Mouse (Mus musculus): ENCODE data around the gene Jph4. TPM values are rescaled to one million over a fixed set of nuclear protein-coding genes. Genes with fewer than 3 reads are reported as not detected.

Jph4 gene
- total RNA-seq, 2 experiments from 2014 or later: 0.08 TPM; not detected in 1

DNA sequence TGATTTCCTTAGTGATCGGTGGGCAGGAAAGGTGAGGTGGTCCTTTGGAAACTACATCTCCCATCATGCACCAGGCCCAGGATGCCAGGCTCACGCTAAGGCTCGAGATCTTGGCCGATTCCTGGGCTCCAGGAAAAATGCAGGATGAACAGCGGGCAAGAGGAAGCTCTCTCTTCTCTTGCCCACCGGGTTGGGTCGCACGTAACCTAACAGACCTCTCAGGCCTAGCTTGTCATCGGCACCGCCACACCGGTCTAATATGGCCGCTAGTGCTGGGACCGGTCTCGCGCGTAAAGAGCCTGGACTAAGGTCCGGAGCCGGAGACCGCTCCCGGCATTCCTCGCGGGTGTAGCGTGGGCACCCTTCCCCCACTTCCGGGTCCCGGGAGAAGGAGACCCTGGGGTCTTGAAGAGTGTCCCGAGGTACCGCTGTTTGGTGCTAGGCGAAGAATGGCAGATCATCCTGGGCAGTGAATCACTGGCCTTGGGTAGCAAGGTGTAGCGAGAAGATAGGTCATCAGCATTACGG lies 22.0 kb downstream of the Jph4 start, which contains the start of gene Thtpa:
Gene Thtpa (plus strand): TSS at position 81 of the 528 bp plus-strand sequence.
- DNase-seq: peak; percentile 82 to 88

DNA sequence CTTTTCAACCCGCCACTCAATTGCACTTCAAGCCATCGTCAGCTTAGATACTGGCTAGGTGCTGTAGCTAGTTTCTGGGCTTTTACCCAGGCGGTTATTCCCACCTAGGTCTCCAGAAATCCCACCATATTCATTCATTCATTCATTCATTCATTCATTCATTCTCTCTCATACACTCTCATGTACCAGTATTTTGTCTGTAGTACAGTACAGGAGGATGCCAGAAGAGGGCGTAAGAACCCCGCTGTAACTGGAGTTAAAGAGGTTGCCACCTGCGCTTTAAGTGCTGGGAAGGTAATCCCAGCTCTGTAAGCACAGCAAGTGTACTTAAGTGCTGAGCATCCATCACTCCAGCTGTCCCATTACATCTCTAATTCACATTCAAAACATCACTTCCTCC lies 22.8 kb downstream of the Jph4 start:
- no peak for DNase-seq

DNA sequence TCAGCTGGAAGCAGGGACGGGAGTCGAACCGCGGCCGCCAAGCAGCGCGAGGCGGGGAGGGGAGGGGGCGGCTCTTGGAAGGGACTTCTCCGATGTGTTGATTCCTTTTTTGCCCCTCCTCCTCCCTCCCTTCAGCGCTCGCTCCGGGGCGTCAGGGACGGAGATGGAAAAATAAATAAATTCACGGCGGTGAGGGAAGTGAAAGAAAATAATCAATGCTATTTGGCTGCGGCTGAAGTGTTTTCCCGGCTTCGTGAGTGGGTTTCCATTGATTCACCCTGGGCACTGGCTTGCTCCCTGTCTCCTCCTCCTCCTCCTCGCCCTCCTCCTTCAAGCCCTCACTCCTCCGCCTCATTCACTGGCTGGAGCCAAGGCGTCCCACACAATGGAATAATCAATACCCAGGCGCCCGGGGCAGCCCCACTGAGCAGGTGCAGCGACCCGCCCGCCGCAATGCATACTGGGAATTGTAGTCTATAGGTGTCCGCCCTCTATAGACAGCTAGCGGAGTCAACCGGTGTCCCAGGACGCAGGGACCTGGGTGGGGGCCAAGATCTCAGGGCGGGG lies 24.6 kb downstream of the Jph4 start, which contains the start of gene Zfhx2:
Gene Zfhx2 (minus strand): TSS at position 314 of the 567 bp plus-strand sequence.
- peak; percentile 95 to 96 for DNase-seq

DNA sequence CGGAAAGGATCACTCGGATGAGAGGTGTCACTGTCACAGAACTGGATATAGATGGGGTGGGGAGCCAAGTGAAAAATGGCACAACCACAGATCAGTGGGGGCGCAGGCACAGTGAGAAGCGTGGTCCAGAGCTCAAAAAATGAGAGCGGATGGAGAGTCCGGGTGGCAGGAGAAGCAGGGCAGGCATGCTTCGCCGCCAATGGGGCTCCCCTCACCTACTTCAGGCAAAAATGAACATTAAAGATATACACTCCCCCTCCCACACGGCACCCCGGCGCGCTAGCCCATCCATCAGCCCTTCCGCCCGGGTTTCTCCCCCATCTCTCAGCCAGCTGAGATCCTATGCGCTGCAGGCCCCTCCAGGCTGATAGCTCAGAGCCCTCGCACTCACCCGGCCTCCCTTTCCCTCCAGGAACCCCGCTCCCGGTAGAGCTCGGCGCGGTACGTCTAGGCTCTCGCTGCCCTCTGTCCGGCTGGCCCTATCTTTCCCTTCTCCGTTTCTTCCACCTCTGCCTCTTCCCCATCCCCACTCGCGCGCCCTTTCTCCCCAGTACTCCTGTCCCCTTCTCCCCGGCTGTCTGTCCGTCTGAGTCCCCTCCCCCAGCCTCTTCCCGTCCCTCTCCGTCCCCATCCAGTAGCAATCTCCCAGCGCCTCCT lies 25.4 kb downstream of the Jph4 start:
- no peak for DNase-seq

DNA sequence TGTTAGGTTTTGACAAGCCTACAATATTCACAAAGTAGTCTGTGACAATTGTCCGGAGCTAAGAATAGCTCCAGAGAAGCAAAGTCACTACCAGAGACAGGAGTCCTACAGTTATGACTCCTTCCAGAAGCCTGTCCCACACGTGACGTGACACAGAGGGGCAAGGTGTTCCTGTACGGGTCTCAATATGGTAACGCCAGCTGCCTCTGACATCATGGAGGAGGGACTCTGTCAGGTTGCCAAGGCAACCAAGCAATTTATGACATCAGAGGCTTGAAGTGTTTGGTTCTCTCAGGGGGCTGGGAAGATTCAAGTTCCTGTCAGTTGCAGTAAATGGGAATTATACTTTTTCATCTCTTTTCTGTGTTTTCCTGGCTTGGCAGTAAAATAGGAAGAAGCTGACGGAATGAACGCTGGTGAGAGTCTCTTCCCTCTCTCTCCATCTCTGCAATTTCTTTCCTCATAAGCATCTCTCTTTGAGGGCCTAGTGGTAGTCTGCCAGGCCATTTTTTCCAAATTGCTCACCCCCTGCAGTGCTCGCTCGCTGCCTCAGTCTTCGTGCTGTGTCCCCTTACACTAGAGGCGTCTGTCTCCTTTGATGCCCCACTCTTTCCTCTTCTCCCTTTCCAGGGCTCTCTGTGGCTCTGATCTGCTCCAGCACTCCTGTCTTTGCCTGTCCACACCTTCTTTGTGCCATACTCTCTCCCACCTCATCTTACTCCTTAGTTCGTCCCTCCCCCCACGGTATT lies 27.4 kb downstream of the Jph4 start:
- peak in 1 of 2 experiments; percentile 39 for DNase-seq

DNA sequence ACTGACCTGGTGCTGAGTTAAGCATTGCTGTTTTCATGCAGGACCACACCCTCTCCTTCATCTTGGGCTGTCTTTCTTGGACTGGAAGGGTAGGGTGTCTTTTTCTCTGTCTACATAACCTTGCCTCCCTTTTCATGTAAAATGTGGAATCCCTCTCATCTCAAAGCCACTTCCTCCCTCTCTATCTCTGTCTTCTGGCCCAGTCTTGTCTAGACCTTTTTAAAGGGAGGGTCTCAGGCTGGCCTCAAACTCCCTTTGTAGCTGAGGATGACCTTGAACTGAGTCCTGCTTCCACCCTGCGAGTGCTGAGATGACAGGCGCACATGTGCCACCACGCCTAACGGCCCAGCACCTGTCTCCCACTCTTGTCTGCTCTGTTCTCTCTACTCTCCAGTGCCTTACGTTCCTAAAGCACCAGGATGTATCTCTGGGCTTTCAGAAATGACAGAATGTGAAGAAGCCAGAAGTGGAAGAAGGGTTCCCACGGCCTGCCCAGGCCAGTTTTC lies 30.7 kb downstream of the Jph4 start:
- no peak for DNase-seq

DNA sequence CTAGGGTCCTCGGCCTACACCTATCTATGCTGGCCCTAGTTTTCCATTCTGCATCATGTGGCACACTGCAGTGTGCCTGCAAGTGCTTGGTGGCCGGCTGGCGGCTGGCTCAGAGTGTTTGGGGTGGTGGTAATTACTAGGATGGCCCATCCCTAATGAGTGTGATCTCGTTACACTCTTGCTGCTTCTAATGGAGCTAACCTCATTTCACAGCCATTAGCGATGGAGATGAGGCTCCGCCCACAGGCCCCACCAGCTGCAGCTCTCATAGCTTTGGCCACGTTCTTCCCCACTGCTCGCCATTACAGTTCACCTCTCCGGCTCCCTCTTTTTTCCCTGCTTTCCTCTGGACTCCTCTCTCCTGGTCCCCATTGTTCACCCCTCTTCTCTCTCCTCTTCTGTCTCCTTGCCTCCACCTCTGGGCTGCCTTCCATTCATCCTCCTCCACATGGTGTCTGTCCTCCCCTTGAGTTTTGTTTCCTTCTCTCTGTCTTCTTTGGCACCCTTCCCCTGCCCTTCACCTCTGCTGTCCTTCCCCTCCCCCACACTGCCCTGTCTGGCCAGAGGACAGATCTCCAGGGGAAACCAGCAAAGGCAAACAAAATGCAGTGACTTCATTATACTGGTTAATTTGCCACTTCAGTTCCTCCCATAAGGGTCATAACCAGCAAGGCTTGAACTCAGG lies 31.3 kb downstream of the Jph4 start:
- no peak for DNase-seq

DNA sequence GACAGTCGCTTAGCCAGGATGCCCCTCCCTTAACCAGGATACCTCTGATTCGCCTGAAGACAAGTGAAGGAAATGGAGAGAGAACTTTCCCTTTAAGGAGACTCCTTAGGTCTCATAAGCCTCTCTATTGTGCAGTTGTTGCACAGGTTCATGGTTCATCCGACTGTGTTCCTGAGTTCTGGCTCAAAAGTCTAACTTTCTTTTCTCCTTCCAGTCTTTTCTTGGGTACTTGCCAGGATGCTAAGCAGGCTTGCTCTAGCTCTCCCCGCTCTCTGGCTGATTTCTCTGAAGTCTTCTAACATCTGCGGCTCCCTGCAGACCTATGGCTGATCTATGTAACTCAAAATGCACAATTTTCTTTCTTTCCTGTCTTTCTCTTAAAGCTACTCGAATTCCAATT lies 33.3 kb downstream of the Jph4 start:
- no peak for DNase-seq

DNA sequence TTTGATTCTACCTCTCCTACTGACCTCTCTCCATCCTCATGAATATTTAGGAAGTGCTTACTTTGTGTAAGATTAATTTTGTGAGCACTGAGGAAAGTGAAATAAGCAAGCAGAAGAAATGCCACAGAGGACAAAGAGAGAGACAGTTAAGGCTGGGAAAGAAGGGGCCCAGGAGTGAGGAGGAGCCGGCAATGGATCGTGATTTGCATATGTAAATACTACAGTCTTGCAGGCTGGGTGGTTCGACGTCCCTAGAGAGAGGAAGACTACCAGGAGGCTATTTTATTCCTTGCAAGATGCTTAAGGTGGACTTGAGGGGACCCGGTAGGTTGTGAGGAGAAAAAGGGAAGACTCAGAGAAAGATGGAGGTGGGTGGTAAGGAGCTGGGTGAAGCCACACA lies 35.6 kb downstream of the Jph4 start:
- DNase-seq: no peak

DNA sequence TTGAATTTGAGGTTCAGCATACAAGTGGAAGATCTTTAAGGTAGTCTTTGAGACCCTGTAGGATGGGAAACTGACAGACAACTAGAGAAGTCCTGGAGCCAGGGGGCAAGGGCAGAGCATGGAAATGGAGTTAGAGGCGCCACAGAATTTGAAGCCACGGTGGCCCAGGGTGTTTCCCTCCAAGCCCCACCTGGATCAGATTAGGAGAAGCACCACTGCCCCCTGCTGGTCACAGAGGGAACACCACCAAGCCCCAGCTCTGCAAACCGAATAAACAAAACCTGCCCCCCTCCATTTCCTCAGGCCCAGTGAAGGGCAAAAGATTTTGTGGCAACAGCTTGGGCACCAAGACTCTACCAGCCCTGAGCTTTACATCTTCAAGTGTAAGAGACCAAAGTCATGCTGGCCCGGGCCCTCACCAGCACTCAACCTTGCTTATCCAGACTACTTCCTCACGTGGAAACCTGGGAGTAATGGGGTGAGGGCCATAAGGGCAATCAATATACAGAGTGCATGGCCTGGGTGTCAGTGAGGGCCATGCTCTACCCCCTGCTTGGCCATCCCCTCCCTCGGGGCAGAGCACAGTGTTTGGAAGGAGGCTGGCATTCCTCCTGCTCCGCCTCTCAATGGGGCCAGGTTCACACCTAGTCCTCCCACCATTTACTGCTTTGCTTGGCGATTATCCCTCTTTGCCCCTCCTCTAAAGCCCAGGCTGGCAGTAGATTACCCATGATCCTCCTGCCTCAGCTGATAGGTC lies 37.3 kb downstream of the Jph4 start:
- DNase-seq: peak in 1 of 2 experiments; percentile 81

DNA sequence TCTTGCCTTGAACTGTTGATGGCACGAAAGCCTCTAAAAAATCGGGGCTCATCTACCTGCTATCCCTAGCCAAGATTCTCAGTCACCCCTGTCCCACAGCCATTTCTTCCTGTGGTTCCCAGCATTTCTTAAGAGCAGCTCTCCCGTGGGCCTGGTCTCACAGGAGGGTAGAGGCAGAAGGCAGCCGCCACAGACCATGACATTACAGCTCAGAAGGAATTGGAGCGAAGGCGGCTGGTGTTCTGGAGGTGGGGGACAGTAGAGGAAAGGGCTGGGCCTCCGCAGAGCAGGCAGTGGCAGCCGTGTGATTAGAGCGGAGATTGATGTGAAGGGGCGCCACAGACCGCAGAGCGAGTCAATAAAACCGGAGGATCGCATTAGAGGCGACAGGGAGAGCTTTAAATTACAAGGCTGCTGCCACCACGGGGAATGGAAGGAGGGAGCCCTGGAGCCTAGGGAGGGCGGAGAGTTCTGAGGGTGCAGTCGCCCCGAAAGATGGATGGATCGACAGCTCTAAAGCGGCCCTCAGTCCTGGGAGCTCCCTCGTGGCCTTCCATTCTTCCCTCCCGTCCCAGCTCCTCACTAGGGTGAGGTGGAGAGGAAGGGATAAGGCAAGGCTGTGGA lies 38.3 kb downstream of the Jph4 start:
- no peak for DNase-seq

DNA sequence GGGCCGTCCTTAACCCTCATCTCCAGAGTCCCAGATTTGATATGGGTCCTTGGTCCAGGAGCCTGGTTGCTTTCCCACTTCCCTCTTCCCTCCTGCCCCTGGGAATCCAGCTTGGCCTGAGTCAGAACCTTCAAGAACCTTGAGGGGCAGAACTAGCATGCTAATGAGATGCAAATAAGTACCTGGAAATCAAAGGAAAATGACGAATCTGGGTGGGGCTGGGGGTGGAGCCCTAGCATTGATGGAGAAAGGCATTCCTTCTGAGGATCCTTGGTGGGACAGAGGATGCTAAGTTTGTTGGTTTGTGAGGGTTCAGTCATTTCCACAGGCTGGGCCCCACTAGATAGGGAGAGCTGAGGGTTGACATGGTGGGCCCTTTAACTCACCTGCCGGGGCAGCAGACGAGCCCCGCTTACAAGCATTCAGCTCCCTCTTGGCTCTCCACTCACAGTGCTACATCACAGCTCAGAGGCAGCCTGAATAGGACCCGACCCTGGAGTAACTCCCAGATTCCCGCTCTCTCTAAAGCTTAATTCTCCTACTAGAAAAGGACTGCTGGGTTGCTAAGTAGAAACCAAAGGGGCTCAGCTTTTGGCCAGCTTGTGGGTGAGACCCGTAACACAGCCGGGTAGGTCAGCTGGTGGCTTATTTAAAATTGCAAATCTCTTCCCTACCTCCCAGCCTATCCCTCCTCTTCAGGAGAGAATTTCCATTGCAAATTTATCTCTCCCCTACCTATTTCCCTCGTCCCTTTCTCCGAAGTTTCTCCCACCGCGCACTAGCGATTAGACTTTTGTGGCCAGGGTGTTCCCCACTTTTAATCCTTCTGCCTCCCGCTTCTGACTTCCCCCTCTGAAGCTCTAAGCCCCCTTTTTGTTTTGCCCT lies 39.0 kb downstream of the Jph4 start:
- no peak for DNase-seq

DNA sequence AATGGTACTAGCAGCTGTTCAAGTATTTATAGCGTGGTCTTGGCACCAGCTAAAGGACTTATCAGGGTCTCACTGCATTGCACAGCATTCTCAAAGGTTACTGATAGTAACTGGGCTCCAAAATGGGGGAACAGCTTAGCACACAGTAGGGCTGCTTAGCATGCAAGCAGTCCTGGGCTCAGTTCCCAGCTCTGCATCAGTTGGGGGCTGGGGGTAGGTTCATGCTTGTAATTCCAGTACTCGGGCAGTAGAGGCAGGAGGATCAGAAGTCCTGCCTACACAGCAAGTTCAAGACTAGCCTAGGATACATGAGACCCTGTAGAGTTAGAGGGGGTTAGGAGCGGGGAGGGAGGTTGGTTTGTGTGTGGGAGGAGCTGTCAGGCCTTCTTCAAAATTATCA lies 39.8 kb downstream of the Jph4 start:
- no peak for DNase-seq

DNA sequence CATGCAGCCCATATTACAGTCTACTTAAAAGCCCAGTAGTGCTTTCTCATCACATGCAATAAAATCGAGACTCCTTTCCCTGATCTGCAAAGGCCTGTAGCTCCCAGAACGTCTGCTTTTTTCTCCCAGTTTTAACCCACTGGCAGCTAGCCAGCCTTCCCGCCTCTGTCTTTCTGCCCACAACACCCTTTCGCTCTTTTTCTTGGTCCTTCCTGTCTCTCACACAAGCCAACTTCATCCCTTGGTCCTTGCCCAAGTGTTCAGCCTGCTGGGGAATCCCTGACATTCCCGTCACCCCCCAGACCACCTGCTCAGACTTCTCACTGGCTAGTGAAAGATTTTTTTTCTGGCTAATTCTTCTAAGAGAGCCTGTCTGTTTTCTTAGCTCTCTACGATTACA lies 40.5 kb downstream of the Jph4 start:
- peak in 1 of 2 experiments; percentile 43 for DNase-seq

DNA sequence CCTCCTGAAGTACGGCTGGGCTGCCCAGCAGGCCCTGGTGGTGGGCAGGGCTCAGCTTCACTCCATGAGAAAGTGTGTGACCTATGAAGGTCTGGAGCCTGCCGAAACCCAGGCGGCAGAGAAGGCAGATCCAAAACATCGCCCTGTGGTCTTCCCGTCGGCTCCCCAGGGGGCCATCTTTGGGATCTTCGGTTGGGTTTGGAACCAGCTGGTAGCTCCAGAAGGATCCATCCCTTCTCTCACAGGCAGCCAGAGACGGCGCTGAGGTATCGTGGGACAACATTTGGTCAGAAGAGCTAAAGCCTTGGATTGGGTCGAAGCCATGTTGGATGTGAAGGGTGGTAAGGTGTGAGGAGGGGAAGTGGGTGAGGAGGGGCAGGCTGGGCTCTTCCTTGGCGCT lies 42.3 kb downstream of the Jph4 start:
- DNase-seq: no peak

DNA sequence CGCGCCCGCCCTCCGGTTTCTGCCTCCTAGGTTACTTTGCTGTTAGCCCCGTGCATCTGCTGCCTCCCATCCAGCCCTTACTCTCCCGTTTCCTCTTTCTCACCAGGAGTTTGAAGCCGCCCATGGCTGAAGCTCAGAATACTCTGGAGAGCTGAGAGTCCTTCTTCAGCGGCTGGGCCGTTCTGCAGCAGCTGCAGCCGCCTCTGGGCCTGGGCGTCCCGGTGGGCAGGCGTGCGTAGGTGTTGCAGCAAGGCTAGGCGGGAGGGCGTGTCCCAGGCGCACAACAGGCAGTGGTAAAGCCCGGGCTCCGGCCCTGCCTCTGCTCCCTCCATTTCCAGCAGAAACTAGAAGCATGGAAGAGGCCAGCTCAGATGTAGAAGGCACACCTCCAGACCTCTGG lies 45.0 kb downstream of the Jph4 start:
- DNase-seq: no peak

DNA sequence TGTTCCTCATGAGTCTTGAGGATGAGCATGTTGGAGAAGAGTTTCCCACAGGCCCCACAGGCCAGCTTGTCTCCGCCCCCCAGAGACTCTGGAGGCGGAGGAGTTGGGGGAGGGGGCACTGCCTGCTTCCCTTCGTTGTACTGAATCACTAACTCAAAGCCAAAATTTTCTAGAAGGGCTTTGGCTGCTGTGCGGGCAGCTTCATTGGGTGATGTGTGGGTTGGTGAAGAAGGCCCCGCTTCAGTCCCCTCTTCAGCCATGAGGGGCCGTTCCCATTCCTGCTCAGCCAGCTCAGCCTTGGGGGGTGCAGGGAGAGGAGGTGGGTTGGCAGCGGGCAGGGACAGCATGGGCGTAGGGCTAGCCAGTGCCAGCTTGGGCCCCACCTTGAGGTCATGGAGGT lies 50.7 kb downstream of the Jph4 start:
- DNase-seq: no peak

DNA sequence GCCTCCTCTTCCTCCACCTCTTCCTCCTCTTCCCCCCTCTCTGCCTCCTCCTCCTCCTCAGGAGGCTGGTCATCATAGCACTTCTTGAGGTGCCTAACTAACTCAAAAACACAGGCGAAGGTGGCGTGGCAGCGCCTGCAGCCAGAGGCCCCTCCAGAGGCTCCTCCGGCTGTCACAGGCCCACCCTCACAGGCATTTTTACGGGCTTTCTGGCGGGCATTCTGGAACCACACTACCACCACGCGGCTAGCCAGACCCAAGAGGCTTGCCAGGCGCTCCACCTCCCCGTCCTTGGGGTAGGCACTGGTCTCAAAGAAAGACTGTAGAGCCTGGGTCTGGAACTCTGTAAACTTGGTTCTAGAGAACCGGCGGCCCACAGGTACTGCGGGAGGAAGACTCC lies 51.3 kb downstream of the Jph4 start:
- DNase-seq: no peak

DNA sequence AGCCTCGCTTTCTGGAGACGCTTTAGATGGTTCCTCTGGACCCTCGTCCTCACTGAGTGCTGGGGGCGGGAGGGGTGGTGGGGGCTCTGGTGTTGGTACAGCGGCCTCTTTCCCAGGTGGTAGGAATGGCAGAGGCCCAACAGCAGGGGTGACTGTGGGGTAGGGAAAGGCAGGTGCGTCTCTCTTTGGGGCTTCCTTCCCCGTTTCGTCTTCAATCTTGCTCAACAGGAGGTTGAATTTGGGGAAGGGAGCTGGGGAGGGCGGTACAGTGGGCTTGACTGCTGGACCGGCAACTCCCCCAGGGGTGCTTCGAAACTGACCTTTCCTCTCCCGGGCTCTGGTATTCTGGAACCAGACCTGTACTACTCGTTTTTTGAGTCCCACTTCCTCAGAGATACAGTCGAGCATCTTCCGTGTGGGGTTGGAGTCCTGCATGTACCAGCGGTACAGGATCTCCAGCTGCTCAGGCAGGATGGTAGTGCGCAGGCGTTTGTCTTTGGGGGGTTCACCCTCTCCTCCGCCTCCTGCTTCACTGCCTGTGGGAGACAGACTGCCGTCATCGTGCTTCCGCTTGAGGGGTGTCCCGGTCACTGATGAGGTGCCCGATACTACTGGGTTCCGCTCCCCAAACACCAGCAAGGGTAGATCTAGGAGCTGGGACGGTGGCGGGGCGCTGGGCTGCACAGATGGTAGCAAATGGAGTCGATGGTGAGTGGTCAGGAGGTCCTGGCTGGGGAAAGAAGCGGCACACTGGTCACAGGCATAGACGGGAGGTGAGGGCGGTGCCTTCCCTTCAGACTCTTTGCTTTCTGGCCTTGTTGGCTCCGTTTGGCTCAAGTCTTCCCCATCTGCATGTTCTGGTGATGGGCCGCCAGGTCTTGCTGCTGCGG lies 52.0 kb downstream of the Jph4 start:
- DNase-seq: no peak
